Mouse (Mus musculus): Measurements from ENCODE around the gene Zfp704.

Zfp704 gene

GRCm38 (mm10) chr3:9557778-9558560 lies 51.9 kb downstream of the Zfp704 start:
- no peak for DNase-seq (ENCODE audit: low spot score in 2 of 2)

- DNase-seq (ENCODE audit: low spot score in 2 of 2), result no peak
These were observed 53.7 kb downstream of the Zfp704 start for GRCm38 (mm10) chr3:9556137-9556536.

GRCm38 (mm10) chr3:9554916-9555315 lies 55.0 kb downstream of the Zfp704 start:
- no peak for DNase-seq (ENCODE audit: low spot score in 2 of 2)

GRCm38 (mm10) chr3:9552332-9552731 lies 57.6 kb downstream of the Zfp704 start:
- no peak for DNase-seq (ENCODE audit: low spot score in 2 of 2)

- DNase-seq (ENCODE audit: low spot score in 2 of 2), result peak; percentile 17 to 27
These were observed 59.0 kb downstream of the Zfp704 start for GRCm38 (mm10) chr3:9550930-9551329.

- peak; percentile 29 to 41 for DNase-seq (ENCODE audit: low spot score in 2 of 2)
These were observed 60.1 kb downstream of the Zfp704 start for GRCm38 (mm10) chr3:9549815-9550214.

GRCm38 (mm10) chr3:9548188-9548587 lies 61.7 kb downstream of the Zfp704 start:
- no peak for DNase-seq (ENCODE audit: low spot score in 2 of 2)

GRCm38 (mm10) chr3:9546882-9547620 lies 62.8 kb downstream of the Zfp704 start:
- DNase-seq (ENCODE audit: low spot score in 2 of 2), result peak in 1 of 2 experiments; percentile 23

GRCm38 (mm10) chr3:9544421-9544820 lies 65.5 kb downstream of the Zfp704 start:
- no peak for DNase-seq (ENCODE audit: low spot score in 2 of 2)

- no peak for DNase-seq (ENCODE audit: low spot score in 2 of 2)
These were observed 66.0 kb downstream of the Zfp704 start for GRCm38 (mm10) chr3:9543916-9544315.

GRCm38 (mm10) chr3:9543463-9543862 lies 66.4 kb downstream of the Zfp704 start:
- no peak for DNase-seq (ENCODE audit: low spot score in 2 of 2)

- no peak for DNase-seq (ENCODE audit: low spot score in 2 of 2)
These were observed 68.3 kb downstream of the Zfp704 start for GRCm38 (mm10) chr3:9541561-9541960.

GRCm38 (mm10) chr3:9538510-9538909 lies 71.4 kb downstream of the Zfp704 start:
- DNase-seq (ENCODE audit: low spot score in 2 of 2), result no peak

GRCm38 (mm10) chr3:9537889-9538288 lies 72.0 kb downstream of the Zfp704 start:
- no peak for DNase-seq (ENCODE audit: low spot score in 2 of 2)

GRCm38 (mm10) chr3:9530097-9530780 lies 79.6 kb downstream of the Zfp704 start:
- no peak for DNase-seq (ENCODE audit: low spot score in 2 of 2)

- DNase-seq (ENCODE audit: low spot score in 2 of 2), result no peak
These were observed 85.5 kb downstream of the Zfp704 start for GRCm38 (mm10) chr3:9524429-9524828.

GRCm38 (mm10) chr3:9523081-9523932 lies 86.6 kb downstream of the Zfp704 start:
- no peak for DNase-seq (ENCODE audit: low spot score in 2 of 2)

GRCm38 (mm10) chr3:9522009-9522408 lies 87.9 kb downstream of the Zfp704 start:
- no peak for DNase-seq (ENCODE audit: low spot score in 2 of 2)

GRCm38 (mm10) chr3:9520728-9521054 lies 89.2 kb downstream of the Zfp704 start:
- no peak for DNase-seq (ENCODE audit: low spot score in 2 of 2)

- DNase-seq (ENCODE audit: low spot score in 2 of 2), result peak in 1 of 2 experiments; percentile 47
These were observed 89.7 kb downstream of the Zfp704 start for GRCm38 (mm10) chr3:9520051-9520727.

- no peak for DNase-seq (ENCODE audit: low spot score in 2 of 2)
These were observed 90.4 kb downstream of the Zfp704 start for GRCm38 (mm10) chr3:9519491-9519890.
